Mouse (Mus musculus) liver, embryonic 12.5 days (tissue): ENCODE data around the gene Adprhl2. TPM values are rescaled to one million over a fixed set of nuclear protein-coding genes. Genes with fewer than 3 reads are reported as not detected.
A peak's percentile ranks its signal among the peaks of the same experiment; 100 is the strongest.

Experiments
- ATAC-seq: fragments of 200-750 bp; cut with Nextera tagmentation; 2 replicates; pipeline ENCODE4 v1.8.0; 2017; ENCODE audit warnings: moderate number of reproducible peaks, mild to moderate bottlenecking, moderate library complexity
- H3K27ac ChIP-seq: fragments of 300-500 bp; sonication (generic); 2 replicates; pipeline ENCODE4 v1.5.1; 2016; ENCODE audit warnings: mild to moderate bottlenecking
- H3K27me3 ChIP-seq: fragments of 300-500 bp; sonication (generic); replicated peaks from 2 replicates; pipeline ENCODE4 v1.6.1; 2016; ENCODE audit warnings: mild to moderate bottlenecking, moderate library complexity
- H3K36me3 ChIP-seq: fragments of 300-500 bp; sonication (generic); 2 replicates; pipeline ENCODE4 v1.6.1; 2016; ENCODE audit warnings: mild to moderate bottlenecking, moderate library complexity
- H3K4me1 ChIP-seq: fragments of 300-500 bp; sonication (generic); 2 replicates; pipeline ENCODE4 v1.6.1; 2016
- H3K4me2 ChIP-seq: fragments of 300-500 bp; sonication (generic); 2 replicates; pipeline ENCODE4 v1.6.1; 2016; ENCODE audit warnings: mild to moderate bottlenecking, moderate library complexity
- H3K4me3 ChIP-seq: fragments of 300-500 bp; sonication (generic); 2 replicates; pipeline ENCODE4 v1.5.1; 2016; ENCODE audit warnings: mild to moderate bottlenecking, moderate library complexity
- H3K9ac ChIP-seq: fragments of 300-500 bp; sonication (generic); 2 replicates; pipeline ENCODE4 v1.6.1; 2016; ENCODE audit warnings: mild to moderate bottlenecking, moderate library complexity
- H3K9me3 ChIP-seq: fragments of 300-500 bp; sonication (generic); replicated peaks from 2 replicates; pipeline ENCODE4 v1.6.1; 2016; ENCODE audit warnings: mild to moderate bottlenecking, moderate library complexity
- WGBS: fragments of 180-500 bp; shearing (Covaris S2); methylation state at CpG from one replicate; pipeline ENCODE4 v1.1.7; 2016; ENCODE audit not compliant: insufficient replicate concordance; 5-methylcytosine and 5-hydroxymethylcytosine counted together
- polyA plus RNA-seq: library from polyadenylated mRNA; unstranded; fragments of >200 nt; fragmentation: Nextera tagmentation; extraction: Ambion mirVana; gene quantifications from 2 replicates; pipeline ENCODE4 v1.2.1, GENCODE M21; 2016

Gene Adprhl2
- polyA plus RNA-seq, 1 experiment from 2014 or later = 38.0 TPM

DNA sequence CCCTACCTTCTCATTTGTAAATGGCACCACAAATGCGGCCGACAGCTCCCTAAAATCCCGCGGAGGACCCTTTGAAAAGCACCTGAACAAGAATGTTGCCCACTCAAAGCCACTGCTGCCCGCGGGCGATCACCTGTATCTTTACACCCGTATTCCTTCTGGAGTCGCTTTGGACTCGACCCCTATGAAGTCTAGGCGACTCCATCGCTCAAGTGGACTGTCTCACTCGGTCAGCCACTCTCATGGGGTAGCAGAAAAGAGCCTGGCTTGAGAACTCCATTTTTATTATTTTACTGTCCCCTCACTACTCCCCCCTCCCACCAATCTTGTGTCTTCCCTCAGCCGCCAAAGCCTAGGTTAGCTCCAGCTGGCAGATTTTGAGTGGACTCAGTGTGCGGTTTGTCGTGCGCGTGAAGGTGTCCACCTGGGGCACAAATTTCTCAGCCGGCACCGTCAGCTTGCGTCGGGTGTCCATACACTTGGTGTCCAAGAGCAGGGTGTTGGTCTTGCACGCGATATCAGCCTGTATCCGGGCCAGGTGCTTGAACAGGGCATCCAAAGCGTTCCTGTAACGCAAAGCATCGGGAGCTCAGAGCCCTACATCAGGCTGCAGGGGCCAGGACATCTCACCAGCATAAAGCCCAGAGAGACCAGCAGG is 480 bp upstream of the Adprhl2 start:
- Histone ChIP-seq H3K9ac (peak overlapping the region; percentile 52; the same call in 1 of the 2 replicates), H3K4me1 (peaks cover 29% of the 10 kb centered on the region), H3K27me3 (peaks cover 43% of the 10 kb centered on the region), H3K27ac (no peak overlapping the region), H3K9me3 (no peaks in the 10 kb centered on the region), H3K36me3 (peaks cover 19% of the 10 kb centered on the region), H3K4me3 (peak overlapping the region; percentile 89), H3K4me2 (peak overlapping the region; percentile 96)
- no peak for ATAC-seq
- whole genome bisulfite sequencing = 50% methylated on average over 28 of the region's 28 CpGs

DNA sequence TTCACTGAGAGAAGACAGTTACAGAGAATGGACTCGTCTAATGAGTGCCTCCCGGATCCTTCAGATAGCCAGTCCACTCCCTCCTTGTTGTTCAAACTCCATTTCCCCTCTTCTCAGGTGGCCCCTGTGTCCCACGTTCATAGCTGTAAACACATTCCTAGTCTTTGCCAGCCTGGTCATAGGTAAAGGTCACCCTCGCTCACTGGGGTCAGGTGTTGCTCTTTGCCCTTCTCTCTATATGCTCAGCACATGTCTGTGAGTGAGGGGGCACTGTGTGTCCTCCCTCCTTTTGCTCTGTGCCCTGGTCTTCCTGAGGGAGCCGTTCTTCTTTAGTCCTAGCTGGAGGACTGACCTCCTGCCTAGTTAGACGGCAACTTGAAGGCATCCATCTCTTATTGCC is 1.7 kb downstream of the Adprhl2 start:
- ATAC-seq = no peak
- Histone ChIP-seq H3K4me3 (0 out of 2 replicates have a peak overlapping the region, but pooled peaks have one; percentile 89), H3K27ac (no peak overlapping the region), H3K9ac (peak overlapping the region; percentile 87; the same call in 1 of the 2 replicates), H3K4me1 (peaks cover 22% of the 10 kb centered on the region), H3K27me3 (peaks cover 28% of the 10 kb centered on the region), H3K4me2 (peak overlapping the region; percentile 96), H3K9me3 (no peaks in the 10 kb centered on the region), H3K36me3 (peaks cover 40% of the 10 kb centered on the region)
- WGBS = 76% methylated on average over 6 of the region's 6 CpGs

DNA sequence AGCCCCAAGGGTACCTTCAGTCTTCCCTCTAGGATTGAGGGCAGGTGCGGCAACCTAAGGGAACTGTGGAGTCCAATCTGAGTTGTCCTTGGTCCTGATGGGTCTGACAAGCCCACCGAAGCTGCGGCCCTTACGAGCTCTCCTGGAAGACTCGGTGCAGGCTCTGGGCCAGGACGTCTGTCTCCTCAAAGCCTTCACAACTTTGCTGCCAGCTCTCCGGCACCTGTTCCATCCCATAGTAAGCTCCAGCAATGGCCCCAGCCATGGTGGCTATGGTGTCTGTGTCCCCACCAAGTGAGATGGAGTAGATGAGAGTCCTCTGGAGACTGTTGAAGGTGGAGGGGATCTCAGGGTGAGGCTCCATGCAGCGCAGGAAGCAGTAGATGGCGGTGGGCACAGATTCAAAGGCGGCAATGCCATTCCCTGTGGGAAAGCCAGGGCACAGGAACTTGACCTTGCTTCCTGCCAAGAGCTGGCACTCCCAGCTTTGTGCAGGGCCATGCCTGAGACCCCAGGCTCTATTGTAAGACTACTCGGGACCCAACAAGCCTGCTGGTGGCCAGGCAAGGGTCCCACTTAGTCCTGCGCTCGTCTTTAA is 5.0 kb downstream of the Adprhl2 start:
- Histone ChIP-seq H3K4me2 (no peak overlapping the region), H3K27ac (no peak overlapping the region), H3K9me3 (no peaks in the 10 kb centered on the region), H3K27me3 (no peaks in the 10 kb centered on the region), H3K4me3 (no peak overlapping the region), H3K9ac (no peak overlapping the region), H3K4me1 (peaks cover 17% of the 10 kb centered on the region), H3K36me3 (peaks cover 48% of the 10 kb centered on the region)
- 87% methylated on average over 13 of the region's 13 CpGs for WGBS
- ATAC-seq = no peak

DNA sequence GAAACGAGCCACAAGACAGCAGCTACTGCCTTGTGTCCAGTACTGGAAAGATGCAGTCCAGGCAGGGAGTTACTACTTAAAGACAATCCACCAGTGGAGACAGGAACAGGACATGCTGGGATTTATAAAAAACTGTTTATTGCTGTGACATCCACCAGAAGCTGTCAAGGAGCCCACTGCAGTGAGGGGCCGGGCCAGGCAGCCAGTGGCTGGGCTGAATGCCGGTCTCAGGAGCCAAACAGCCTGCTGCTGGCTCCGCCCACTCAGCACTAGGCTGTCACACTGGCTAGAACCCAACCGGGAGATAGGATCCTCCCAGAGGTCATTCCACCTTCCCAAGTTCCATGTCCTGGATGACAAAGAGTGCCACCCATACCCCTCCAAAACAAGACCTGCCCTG is 5.6 kb downstream of the Adprhl2 start:
- no peaks in the 10 kb centered on the region for H3K27me3 ChIP-seq
- ATAC-seq = no peak
- H3K27ac ChIP-seq = no peak overlapping the region
- no peak overlapping the region for H3K4me3 ChIP-seq
- H3K36me3 ChIP-seq = peaks cover 48% of the 10 kb centered on the region
- no peak overlapping the region for H3K4me2 ChIP-seq
- no peak overlapping the region for H3K9ac ChIP-seq
- 47% methylated on average over 5 of the region's 5 CpGs for WGBS
- no peaks in the 10 kb centered on the region for H3K9me3 ChIP-seq
- peaks cover 15% of the 10 kb centered on the region for H3K4me1 ChIP-seq

DNA sequence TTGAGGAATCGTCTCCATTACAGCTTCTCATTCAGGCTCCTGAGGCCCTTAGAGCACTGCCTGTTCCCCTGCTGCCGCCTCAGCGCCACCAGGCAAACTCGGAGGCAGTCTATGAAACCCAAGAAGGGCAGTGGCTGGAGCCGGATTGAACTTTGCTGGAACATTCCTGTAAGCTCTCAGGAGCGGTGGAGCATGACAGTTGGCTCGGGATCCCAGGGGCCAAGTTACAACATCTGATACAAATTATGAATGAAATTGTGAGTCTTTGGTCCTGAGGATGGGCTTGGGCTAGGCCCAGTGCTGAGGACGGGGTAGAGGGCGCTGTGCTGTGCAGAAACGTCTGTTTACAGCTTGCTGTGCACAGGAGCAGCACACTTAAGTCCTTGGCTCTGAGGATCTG is 7.1 kb downstream of the Adprhl2 start:
- Histone ChIP-seq H3K9me3 (no peaks in the 10 kb centered on the region), H3K4me2 (no peak overlapping the region), H3K27me3 (no peaks in the 10 kb centered on the region), H3K36me3 (peaks cover 48% of the 10 kb centered on the region), H3K27ac (no peak overlapping the region), H3K9ac (no peak overlapping the region), H3K4me1 (no peaks in the 10 kb centered on the region; the same call in 1 of the 2 replicates), H3K4me3 (no peak overlapping the region)
- ATAC-seq = no peak
- WGBS = 67% methylated on average over 10 of the region's 10 CpGs

DNA sequence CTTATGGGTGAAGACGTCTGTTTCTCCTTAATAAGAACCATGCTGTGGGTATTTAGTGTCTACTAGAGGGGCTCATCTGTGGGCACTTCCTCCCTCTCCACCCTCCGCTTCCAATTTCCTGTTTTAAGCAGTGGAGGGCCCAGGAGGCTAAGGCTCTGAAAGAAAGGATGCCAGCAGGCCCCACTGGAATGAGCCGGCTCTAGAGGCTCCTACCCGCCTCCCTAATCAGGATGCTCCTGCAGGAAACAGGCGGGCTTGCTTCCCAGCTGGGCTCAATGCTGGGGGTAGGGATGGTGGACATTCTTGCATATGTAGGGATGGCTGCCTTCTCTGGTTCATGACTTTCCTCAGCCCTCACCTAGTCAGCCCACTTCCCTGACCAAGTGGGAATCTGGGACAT is 8.3 kb downstream of the Adprhl2 start:
- 28% methylated on average over 5 of the region's 5 CpGs for WGBS
- ATAC-seq = no peak
- no peak overlapping the region for H3K27ac ChIP-seq
- no peaks in the 10 kb centered on the region for H3K9me3 ChIP-seq
- peaks cover 41% of the 10 kb centered on the region for H3K36me3 ChIP-seq
- H3K4me1 ChIP-seq = no peaks in the 10 kb centered on the region
- no peaks in the 10 kb centered on the region; the same call in 1 of the 2 replicates for H3K27me3 ChIP-seq
- H3K4me2 ChIP-seq = no peak overlapping the region
- no peak overlapping the region for H3K9ac ChIP-seq
- no peak overlapping the region for H3K4me3 ChIP-seq

DNA sequence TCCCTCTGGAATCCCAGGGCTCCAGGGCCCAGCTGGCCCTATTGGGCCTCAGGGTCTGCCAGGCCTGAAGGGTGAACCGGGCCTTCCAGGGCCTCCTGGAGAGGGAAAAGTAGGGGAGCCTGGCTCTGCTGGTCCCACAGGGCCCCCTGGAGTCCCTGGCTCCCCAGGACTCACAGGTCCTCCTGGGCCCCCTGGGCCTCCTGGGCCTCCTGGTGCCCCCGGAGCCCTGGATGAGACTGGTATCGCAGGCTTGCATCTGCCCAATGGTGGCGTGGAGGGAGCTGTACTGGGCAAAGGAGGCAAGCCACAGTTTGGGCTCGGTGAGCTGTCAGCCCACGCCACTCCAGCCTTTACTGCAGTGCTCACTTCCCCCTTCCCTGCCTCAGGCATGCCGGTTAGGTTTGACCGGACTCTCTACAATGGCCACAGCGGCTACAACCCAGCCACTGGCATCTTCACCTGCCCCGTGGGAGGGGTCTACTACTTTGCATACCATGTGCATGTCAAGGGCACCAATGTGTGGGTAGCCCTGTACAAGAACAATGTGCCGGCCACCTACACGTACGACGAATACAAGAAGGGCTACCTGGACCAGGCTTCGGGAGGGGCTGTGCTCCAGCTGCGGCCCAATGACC is 9.8 kb downstream of the Adprhl2 start:
- no peak for ATAC-seq
- H3K9ac ChIP-seq = no peak overlapping the region
- H3K27ac ChIP-seq = no peak overlapping the region
- H3K36me3 ChIP-seq = peaks cover 26% of the 10 kb centered on the region
- no peak overlapping the region for H3K4me2 ChIP-seq
- H3K27me3 ChIP-seq = peaks cover 6% of the 10 kb centered on the region
- H3K4me3 ChIP-seq = no peak overlapping the region
- 75% methylated on average over 16 of the region's 16 CpGs for WGBS
- H3K4me1 ChIP-seq = no peaks in the 10 kb centered on the region
- H3K9me3 ChIP-seq = no peaks in the 10 kb centered on the region

DNA sequence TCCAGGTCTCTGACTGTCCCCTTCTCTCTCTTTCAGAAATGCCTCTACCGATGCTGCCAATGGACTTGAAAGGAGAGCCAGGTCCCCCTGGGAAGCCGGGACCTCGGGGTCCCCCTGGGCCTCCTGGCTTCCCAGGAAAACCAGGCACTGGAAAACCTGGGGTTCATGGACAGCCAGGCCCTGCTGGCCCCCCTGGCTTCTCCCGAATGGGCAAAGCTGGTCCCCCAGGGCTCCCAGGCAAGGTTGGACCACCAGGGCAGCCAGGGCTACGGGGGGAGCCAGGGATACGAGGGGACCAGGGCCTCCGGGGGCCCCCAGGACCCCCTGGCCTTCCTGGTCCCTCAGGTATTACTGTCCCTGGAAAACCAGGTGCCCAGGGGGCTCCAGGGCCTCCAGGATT is 11.2 kb downstream of the Adprhl2 start:
- Histone ChIP-seq H3K4me1 (no peaks in the 10 kb centered on the region), H3K9ac (no peak overlapping the region), H3K27ac (no peak overlapping the region), H3K4me2 (no peak overlapping the region), H3K36me3 (peaks cover 13% of the 10 kb centered on the region), H3K9me3 (0 out of 2 replicates have a peak, but pooled peaks cover 4% of the 10 kb centered on the region), H3K4me3 (no peak overlapping the region), H3K27me3 (peaks cover 6% of the 10 kb centered on the region)
- WGBS = 59% methylated on average over 7 of the region's 7 CpGs
- ATAC-seq = no peak

DNA sequence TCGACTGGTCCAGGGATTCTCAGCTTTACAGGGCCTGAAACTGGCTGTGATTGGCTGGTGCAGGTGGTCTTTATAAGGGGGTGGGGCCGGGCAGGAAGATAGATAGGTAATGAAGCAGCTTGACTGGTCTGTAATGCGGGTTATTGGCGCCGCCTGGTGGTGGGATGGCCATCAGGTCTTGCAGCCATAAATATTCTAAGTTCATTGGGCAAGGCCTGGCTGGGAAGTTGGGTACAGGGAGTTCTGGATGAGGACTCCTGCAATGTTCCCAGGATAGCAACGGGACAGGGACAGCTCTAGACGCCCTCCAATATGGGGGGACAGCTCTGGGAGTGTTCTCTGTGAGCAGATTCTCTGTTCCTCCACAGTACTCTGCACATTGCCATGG is 11.6 kb downstream of the Adprhl2 start:
- H3K4me3 ChIP-seq = no peak overlapping the region
- peak overlapping the region; percentile 45 for H3K4me2 ChIP-seq
- no peak overlapping the region for H3K27ac ChIP-seq
- H3K27me3 ChIP-seq = peaks cover 6% of the 10 kb centered on the region
- no peaks in the 10 kb centered on the region for H3K4me1 ChIP-seq
- H3K9ac ChIP-seq = no peak overlapping the region
- H3K36me3 ChIP-seq = peaks cover 8% of the 10 kb centered on the region
- WGBS = 3% methylated on average over 7 of the region's 7 CpGs
- peak; percentile 40 for ATAC-seq
- H3K9me3 ChIP-seq = 0 out of 2 replicates have a peak, but pooled peaks cover 4% of the 10 kb centered on the region

DNA sequence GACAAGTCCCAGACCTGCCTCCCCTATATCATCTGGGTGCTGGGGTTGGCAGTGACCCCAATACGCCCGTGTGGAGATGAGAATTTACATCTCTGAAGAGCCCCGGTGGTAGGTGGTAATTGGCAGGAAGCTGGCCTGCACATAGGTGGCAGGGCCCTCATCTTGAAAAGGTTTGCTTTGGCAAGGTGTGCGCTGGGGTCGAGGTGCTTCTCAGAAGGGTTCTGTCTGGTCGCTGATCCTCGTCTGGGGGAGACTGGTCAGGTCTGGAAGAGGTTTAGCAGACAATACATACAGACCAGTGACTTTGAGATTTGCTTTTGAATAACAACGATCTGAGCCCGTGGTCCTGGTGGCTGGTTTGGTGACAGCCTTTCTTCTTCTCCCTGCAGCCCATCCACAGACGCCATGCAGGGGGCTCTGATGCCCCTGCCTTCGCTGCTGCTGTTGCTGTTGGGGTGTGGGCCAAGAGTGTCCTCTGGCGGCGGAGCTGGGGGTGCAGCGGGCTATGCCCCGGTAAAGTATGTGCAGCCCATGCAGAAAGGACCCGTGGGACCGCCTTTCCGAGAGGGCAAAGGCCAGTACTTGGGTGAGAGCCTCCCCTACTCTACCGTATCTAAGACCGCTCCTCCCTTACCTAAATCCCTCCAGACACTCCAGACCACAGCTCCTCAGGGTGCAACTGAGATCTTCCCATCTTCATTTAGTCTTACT is 12.1 kb downstream of the Adprhl2 start:
- no peaks in the 10 kb centered on the region for H3K4me1 ChIP-seq
- ATAC-seq = peak; percentile 28
- WGBS = 20% methylated on average over 20 of the region's 20 CpGs
- 0 out of 2 replicates have a peak, but pooled peaks cover 4% of the 10 kb centered on the region for H3K9me3 ChIP-seq
- H3K4me2 ChIP-seq = peak overlapping the region; percentile 45
- peaks cover 8% of the 10 kb centered on the region for H3K27me3 ChIP-seq
- H3K4me3 ChIP-seq = no peak overlapping the region
- peaks cover 3% of the 10 kb centered on the region; the same call in 1 of the 2 replicates for H3K36me3 ChIP-seq
- H3K9ac ChIP-seq = no peak overlapping the region
- no peak overlapping the region for H3K27ac ChIP-seq

DNA sequence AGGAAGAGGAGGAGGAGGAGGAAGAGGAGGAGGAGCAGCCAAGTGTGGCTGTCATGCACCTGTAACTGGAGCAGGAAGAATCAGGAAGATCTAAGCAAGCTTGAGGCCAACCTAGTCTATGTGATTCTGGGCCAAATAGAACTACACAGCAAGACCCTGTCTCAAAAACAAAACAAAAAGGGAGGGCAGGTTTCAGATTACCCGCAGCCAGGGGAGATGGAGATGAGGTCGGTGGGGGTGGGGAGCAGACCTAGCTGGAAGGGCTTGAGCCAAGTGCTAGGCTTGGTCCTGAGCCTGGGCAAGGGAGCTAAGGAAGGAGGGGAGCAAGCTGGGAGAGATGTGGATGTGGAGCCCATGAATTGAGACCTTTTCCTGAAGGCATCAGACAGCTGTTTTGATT is 14.7 kb downstream of the Adprhl2 start:
- H3K27me3 ChIP-seq = peaks cover 33% of the 10 kb centered on the region
- no peak overlapping the region for H3K4me3 ChIP-seq
- no peaks in the 10 kb centered on the region for H3K4me1 ChIP-seq
- ATAC-seq = no peak
- WGBS = 10% methylated on average over 2 of the region's 2 CpGs
- H3K4me2 ChIP-seq = no peak overlapping the region
- 0 out of 2 replicates have a peak, but pooled peaks cover 4% of the 10 kb centered on the region for H3K9me3 ChIP-seq
- H3K9ac ChIP-seq = no peak overlapping the region
- H3K36me3 ChIP-seq = no peaks in the 10 kb centered on the region
- no peak overlapping the region for H3K27ac ChIP-seq

DNA sequence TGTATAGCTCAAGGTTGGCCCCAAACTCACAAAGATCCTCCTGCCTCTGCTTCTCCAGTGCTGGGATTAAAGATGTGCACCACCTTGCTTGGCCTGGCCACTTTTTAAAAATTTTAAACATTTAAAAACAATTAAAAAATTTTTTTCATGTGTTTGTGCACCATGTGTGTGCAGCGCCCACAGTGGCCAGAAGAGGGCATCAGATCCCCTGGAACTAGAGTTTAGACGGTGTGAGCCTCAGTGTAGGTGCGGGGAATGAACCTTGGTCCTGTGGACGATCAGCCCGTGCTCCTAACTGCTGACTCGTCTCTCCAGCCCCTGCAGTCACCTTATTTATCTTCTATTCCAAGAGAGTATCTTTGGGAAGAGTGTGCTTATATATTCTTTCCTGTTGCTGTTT is 15.4 kb downstream of the Adprhl2 start:
- 0 out of 2 replicates have a peak, but pooled peaks cover 4% of the 10 kb centered on the region for H3K9me3 ChIP-seq
- H3K4me3 ChIP-seq = no peak overlapping the region
- no peak overlapping the region for H3K4me2 ChIP-seq
- no peak for ATAC-seq
- WGBS = 70% methylated on average over 6 of the region's 6 CpGs
- H3K27me3 ChIP-seq = peaks cover 41% of the 10 kb centered on the region
- H3K9ac ChIP-seq = no peak overlapping the region
- H3K27ac ChIP-seq = no peak overlapping the region
- H3K36me3 ChIP-seq = no peaks in the 10 kb centered on the region
- peaks cover 4% of the 10 kb centered on the region; the same call in 1 of the 2 replicates for H3K4me1 ChIP-seq
